1 mouse cellular context compared by ENCODE assay signal in the genomic region with DNA sequence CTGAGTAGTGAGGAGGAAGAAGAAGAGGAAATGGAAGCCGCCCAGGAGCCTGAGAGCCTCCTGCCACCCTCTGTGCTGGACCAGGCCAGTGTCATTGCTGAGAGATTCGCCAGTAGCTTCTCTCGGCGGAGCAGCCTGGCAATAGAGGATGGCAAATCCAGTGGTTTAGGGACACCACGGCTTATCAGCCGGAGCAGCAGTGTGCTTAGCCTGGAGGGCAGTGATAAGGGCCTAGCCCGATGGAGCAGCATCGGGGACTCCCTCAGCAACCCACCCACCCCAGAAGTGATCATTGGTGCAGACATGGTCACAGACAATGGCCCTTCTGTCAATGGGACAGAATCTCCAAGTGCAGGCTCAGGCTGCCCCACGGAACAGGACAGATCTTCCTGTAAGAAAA.
A peak's percentile ranks its signal among the peaks of the same experiment; 100 is the strongest.
TF ChIP-seq lines count a peak whose summit lies in the region.

No protein-coding gene starts in this region.

TF ChIP-seq in MEL, 35 proteins besides CTCF, POLR2A, EP300 and RAD21 (continued from another document):
- TF ChIP-seq GATA1 (IDR thresholded peaks at IDR 0.05; ENCODE audit: low read depth, low read length) = peak; percentile 85
- TF ChIP-seq TBP (IDR thresholded peaks at IDR 0.05; ENCODE audit: low read depth, low read length) = no peak
- no peak for TF ChIP-seq NELFE (IDR thresholded peaks at IDR 0.05; ENCODE audit: low read depth, low read length)
- TF ChIP-seq MXI1 (IDR thresholded peaks at IDR 0.05; ENCODE audit: low read depth, low read length) = no peak
- peak; percentile 92 for TF ChIP-seq TCF12 (IDR thresholded peaks at IDR 0.05; ENCODE audit: low read depth, low read length)
- TF ChIP-seq USF2 (IDR thresholded peaks at IDR 0.05; ENCODE audit: borderline replicate concordance in 1 of 2, insufficient read depth in 1 of 2, low read depth in 1 of 2, low read length in 2 of 2) = no peak
- TF ChIP-seq E2F4 (IDR thresholded peaks at IDR 0.05; ENCODE audit: borderline replicate concordance, low read depth, low read length) = no peak
- TF ChIP-seq NRF1 (IDR thresholded peaks at IDR 0.05; ENCODE audit: insufficient read depth, low read depth, low read length, poor library complexity, severe bottlenecking) = no peak
- TF ChIP-seq HCFC1 (IDR thresholded peaks at IDR 0.05; ENCODE audit: low read depth, low read length) = no peak
- TF ChIP-seq MAFK (IDR thresholded peaks at IDR 0.05; ENCODE audit: borderline replicate concordance, low read depth, low read length) = no peak
- TF ChIP-seq POLR2AphosphoS2 (IDR thresholded peaks at IDR 0.05; ENCODE audit: low read length) = no peak
